11 mouse cellular contexts compared by ENCODE assay signal in genomic region chr2:156924210-156924898, GRCm38 (mm10). TPM values are rescaled to one million over a fixed set of nuclear protein-coding genes. Genes with fewer than 3 reads are reported as not detected.
DNase-seq lines count a peak whose midpoint lies in the region; ATAC-seq and TF ChIP-seq lines count a peak whose summit lies in the region.
"Had no signal": no experiment of that assay in that cellular context is flagged by ENCODE, and none has a peak within 500 bp of the region (broad histone marks: within the 10 kb centered on the region; RNA-seq: fewer than 3 reads in every experiment).

No protein-coding gene starts in this region.

- H3K36me3 ChIP-seq in kidney, embryonic 14.5 days (ENCODE audit: control insufficient read depth, insufficient read depth, low read length) = peaks cover 4% of the 10 kb centered on the region; the same call in 1 of the 2 replicates
- H3K36me3 ChIP-seq in limb, embryonic 15.5 days = 0 out of 2 replicates have a peak, but pooled peaks cover 11% of the 10 kb centered on the region
- no peaks in the 10 kb centered on the region for H3K36me3 ChIP-seq in stomach, embryonic 15.5 days

- no peaks in the 10 kb centered on the region for H3K27me3 ChIP-seq in kidney, embryonic 14.5 days (ENCODE audit: control insufficient read depth, insufficient read depth, low read length)
- no peaks in the 10 kb centered on the region for H3K27me3 ChIP-seq in limb, embryonic 15.5 days
- H3K27me3 ChIP-seq in stomach, embryonic 15.5 days (replicated peaks) = no peaks in the 10 kb centered on the region
- H3K27me3 ChIP-seq: hindbrain, embryonic 15.5 days had no signal

- ATAC-seq in kidney, embryonic 14.5 days (ENCODE audit: low FRiP score, low TSS enrichment) = peak; percentile 45; the same call in 1 of the 2 replicates
- no peak for ATAC-seq in limb, embryonic 15.5 days (ENCODE audit: insufficient number of reproducible peaks, low FRiP score, low TSS enrichment, low read depth)
- peak; percentile 87; the same call in 1 of the 2 replicates for ATAC-seq in stomach, embryonic 15.5 days (ENCODE audit: insufficient read depth, low FRiP score, low read depth)

- no peak overlapping the region; the same call in 1 of the 2 replicates for H3K27ac ChIP-seq in kidney, embryonic 14.5 days (ENCODE audit: low read depth, low read length)
- peak overlapping the region; percentile 32; the same call in 1 of the 2 replicates for H3K27ac ChIP-seq in bone marrow, adult 2 months (ENCODE audit: control insufficient read depth, insufficient read depth, low read depth, low read length, poor library complexity)
- H3K27ac ChIP-seq in limb, embryonic 15.5 days = peak overlapping the region; percentile 61; the same call in 1 of the 2 replicates
- no peak overlapping the region; the same call in 1 of the 2 replicates for H3K27ac ChIP-seq in stomach, embryonic 15.5 days
- H3K27ac ChIP-seq: hindbrain, embryonic 15.5 days had no signal

- H3K4me3 ChIP-seq in kidney, embryonic 14.5 days (ENCODE audit: low read length) = no peak overlapping the region
- no peak overlapping the region for H3K4me3 ChIP-seq in bone marrow, adult 2 months (replicated peaks; ENCODE audit: control insufficient read depth, low read depth, low read length)
- H3K4me3 ChIP-seq in limb, embryonic 15.5 days = no peak overlapping the region
- no peak overlapping the region for H3K4me3 ChIP-seq in stomach, embryonic 15.5 days (replicated peaks)
- H3K4me3 ChIP-seq: hindbrain, embryonic 15.5 days had no signal

- WGBS in kidney, embryonic 14.5 days = 38% methylated on average over 3 of the region's 3 CpGs
- 9% methylated on average over 3 of the region's 3 CpGs for WGBS in bone marrow, adult 2 months
- WGBS in limb, embryonic 15.5 days = 30% methylated on average over 3 of the region's 3 CpGs
- 36% methylated on average over 3 of the region's 3 CpGs for WGBS in stomach, embryonic 15.5 days

- H3K4me2 ChIP-seq in kidney, embryonic 14.5 days (replicated peaks; ENCODE audit: low read depth, low read length) = no peak overlapping the region
- no peak overlapping the region for H3K4me2 ChIP-seq in limb, embryonic 15.5 days
- no peak overlapping the region for H3K4me2 ChIP-seq in stomach, embryonic 15.5 days
- H3K4me2 ChIP-seq: hindbrain, embryonic 15.5 days had no signal

- TF ChIP-seq CTCF in bone marrow, adult 2 months (IDR thresholded peaks at IDR 0.05; ENCODE audit: control insufficient read depth, insufficient read depth, low read length) = no peak

- no peak for DNase-seq in kidney, adult 18-20 months
- DNase-seq in retina, postnatal 1 day = no peak
- no peak for DNase-seq in gastrocnemius, postnatal 10 days
- DNase-seq: gastrocnemius, postnatal 36 days; kidney, postnatal 4 days; lung, postnatal 36 days had no signal

- TF ChIP-seq POLR2A in bone marrow, adult 2 months (IDR thresholded peaks at IDR 0.05; ENCODE audit: borderline replicate concordance, control insufficient read depth, low read depth, low read length) = no peak

- no peak overlapping the region for H3K9ac ChIP-seq in kidney, embryonic 14.5 days (ENCODE audit: low read depth, low read length)
- no peak overlapping the region for H3K9ac ChIP-seq in limb, embryonic 15.5 days
- no peak overlapping the region for H3K9ac ChIP-seq in stomach, embryonic 15.5 days
- H3K9ac ChIP-seq: hindbrain, embryonic 15.5 days had no signal

- no peaks in the 10 kb centered on the region for H3K4me1 ChIP-seq in kidney, embryonic 14.5 days (ENCODE audit: control insufficient read depth, insufficient read depth, low read length)
- H3K4me1 ChIP-seq in bone marrow, adult 2 months (ENCODE audit: control insufficient read depth, insufficient read depth, low read length) = peaks cover 4% of the 10 kb centered on the region; the same call in 1 of the 2 replicates
- peaks cover 5% of the 10 kb centered on the region; the same call in 1 of the 2 replicates for H3K4me1 ChIP-seq in limb, embryonic 15.5 days
- H3K4me1 ChIP-seq in stomach, embryonic 15.5 days = no peaks in the 10 kb centered on the region
- H3K4me1 ChIP-seq: hindbrain, embryonic 15.5 days had no signal

- no peaks in the 10 kb centered on the region for H3K9me3 ChIP-seq in kidney, embryonic 14.5 days (ENCODE audit: control insufficient read depth, low read length)
- H3K9me3 ChIP-seq in limb, embryonic 15.5 days = no peaks in the 10 kb centered on the region
- no peaks in the 10 kb centered on the region for H3K9me3 ChIP-seq in stomach, embryonic 15.5 days
- H3K9me3 ChIP-seq: hindbrain, embryonic 15.5 days had no signal

RNA-seq across cellular contexts. Expression of gene Sla2, which starts 37.4 kb away (rescaled TPM):
- polyA plus RNA-seq in kidney, embryonic 14.5 days (2014; fragmentation: Nextera tagmentation; extraction: Ambion mirVana) = 0.23 and 0.24 TPM in 2 replicates
- 1.8 and 6.7 TPM in 2 replicates for polyA plus RNA-seq in bone marrow, adult 2 months (2011; ENCODE audit: insufficient read depth, insufficient read length, low replicate concordance, missing spikeins)
- 0.46 and 0.63 TPM in 2 replicates for polyA plus RNA-seq in limb, embryonic 15.5 days (2015; fragmentation: Nextera tagmentation; extraction: Ambion mirVana)
- 0.34 and 0.58 TPM in 2 replicates for polyA plus RNA-seq in stomach, embryonic 15.5 days (2015; fragmentation: Nextera tagmentation; extraction: Ambion mirVana)
- total RNA-seq in gastrocnemius, postnatal 10 days (2021) = not detected

Comparison
In these comparisons a context has a peak if more than half of its experiments do, and no peak if none do; other contexts are left out.
1. H3K27ac ChIP-seq: peak in bone marrow, adult 2 months (single experiment) and limb, embryonic 15.5 days (single experiment); none in kidney, embryonic 14.5 days (single experiment) and stomach, embryonic 15.5 days (single experiment).